8 mouse cellular contexts compared by ENCODE assay signal in genomic region chr13:34131011-34131707, GRCm38 (mm10). TPM values are rescaled to one million over a fixed set of nuclear protein-coding genes. Genes with fewer than 3 reads are reported as not detected.
DNase-seq lines count a peak whose midpoint lies in the region; TF ChIP-seq lines count a peak whose summit lies in the region.

No protein-coding gene starts in this region.

- H3K27me3 ChIP-seq in heart, embryonic 10.5 days (ENCODE audit: insufficient read depth, poor library complexity, severe bottlenecking): peaks cover 11% of the 10 kb centered on the region; the same call in 1 of the 2 replicates

- WGBS in heart, embryonic 10.5 days: under 1% methylated on average over 24 of the region's 24 CpGs

- TF ChIP-seq CTCF in cortical plate, adult 2 months (IDR thresholded peaks at IDR 0.05; ENCODE audit: extremely low read depth, insufficient read depth, low read length): no peak

- no peaks in the 10 kb centered on the region for H3K9me3 ChIP-seq in heart, embryonic 10.5 days

- peaks cover 7% of the 10 kb centered on the region; the same call in 1 of the 2 replicates for H3K4me1 ChIP-seq in cortical plate, adult 2 months (ENCODE audit: control insufficient read depth, insufficient read depth, low read length)
- peaks cover 40% of the 10 kb centered on the region for H3K4me1 ChIP-seq in heart, embryonic 10.5 days

- peaks cover 4% of the 10 kb centered on the region; the same call in 1 of the 2 replicates for H3K36me3 ChIP-seq in heart, embryonic 10.5 days

- H3K4me3 ChIP-seq in cortical plate, adult 2 months (ENCODE audit: insufficient read depth, low read length): peak overlapping the region; percentile 63; the same call in 1 of the 2 replicates
- H3K4me3 ChIP-seq in heart, embryonic 10.5 days: peak overlapping the region; percentile 80

- H3K27ac ChIP-seq in cortical plate, adult 2 months (ENCODE audit: insufficient read depth, low read length): no peak overlapping the region
- H3K27ac ChIP-seq in heart, embryonic 10.5 days: peak overlapping the region; percentile 89

- DNase-seq in right cerebral cortex, postnatal 10 days (ENCODE audit: low spot score in 2 of 2): peak; percentile 78 to 86
- DNase-seq in right cerebral cortex, postnatal 36 days (ENCODE audit: low spot score in 2 of 2): no peak
- DNase-seq in heart, embryonic 10.5 days (ENCODE audit: low spot score): peak; percentile 88
- peak; percentile 24 for DNase-seq in kidney, postnatal 14 days
- DNase-seq in lung, postnatal 14 days: peak; percentile 40
- DNase-seq in retina, postnatal 1 day: peak; percentile 90
- DNase-seq in cerebellum, adult 11-12 months: no peak

- no peak for TF ChIP-seq POLR2A in cortical plate, adult 2 months (IDR thresholded peaks at IDR 0.05; ENCODE audit: extremely low read depth, insufficient read depth, low read length)

RNA-seq across cellular contexts. Expression of gene Tubb2b, which starts 0.9 kb away (rescaled TPM):
- polyA plus RNA-seq in cortical plate, adult 2 months (2012; rRNA removed): 264 and 334 TPM in 2 replicates
- 18.8 and 30.7 TPM in 2 replicates for polyA plus RNA-seq in heart, embryonic 10.5 days (2016; fragmentation: Nextera tagmentation; extraction: Ambion mirVana)

RNA-seq across cellular contexts. Expression of gene Psmg4, which starts 31.6 kb away (rescaled TPM):
- 37.3 and 42.2 TPM in 2 replicates for polyA plus RNA-seq in cortical plate, adult 2 months (2012; rRNA removed)
- polyA plus RNA-seq in heart, embryonic 10.5 days (2016; fragmentation: Nextera tagmentation; extraction: Ambion mirVana): 66.6 and 70.3 TPM in 2 replicates

RNA-seq across cellular contexts. Expression of gene Tubb2a, which starts 53.4 kb away (rescaled TPM):
- 1,313 and 1,351 TPM in 2 replicates for polyA plus RNA-seq in cortical plate, adult 2 months (2012; rRNA removed)
- polyA plus RNA-seq in heart, embryonic 10.5 days (2016; fragmentation: Nextera tagmentation; extraction: Ambion mirVana): 99.4 and 115 TPM in 2 replicates

Comparison
In these comparisons a context has a peak if more than half of its experiments do, and no peak if none do; other contexts are left out.
1. DNase-seq: peak in right cerebral cortex, postnatal 10 days (2 of 2), heart, embryonic 10.5 days (single experiment), kidney, postnatal 14 days (single experiment), lung, postnatal 14 days (single experiment) and retina, postnatal 1 day (single experiment); none in right cerebral cortex, postnatal 36 days (0 of 2) and cerebellum, adult 11-12 months (single experiment).
2. RNA of gene Tubb2a, which starts 53.4 kb away (polyA plus RNA-seq): 1,313 to 1,351 TPM in cortical plate, adult 2 months; 99.4 to 115 TPM in heart, embryonic 10.5 days; every median in the first group is over 10 times any median in the second.